Mouse (Mus musculus) cerebellum, postnatal 10 days (tissue): ENCODE data around the gene Als2cr12.
"Not testable (repeated sequence)": the region's sequence is repeated elsewhere in the genome, so short reads cannot be mapped to it uniquely, and the experiment has no call there.

ENCODE experiments used
- DNase-seq, 2 experiments: peaks; one replicate each; pipeline ENCODE4 v3.0.0; 2021; ENCODE audit warnings: mixed read lengths in 2 of 2

Gene Als2cr12

GRCm38 (mm10) chr1:58695810-58696209 lies at the start of gene Als2cr12:
Gene Als2cr12, minus strand, starts transcription at chr1:58695989.
- DNase-seq = not testable (repeated sequence)

GRCm38 (mm10) chr1:58744645-58745044 lies 48.9 kb upstream of the Als2cr12 start:
- no peak for DNase-seq

- DNase-seq = no peak
Observed at GRCm38 (mm10) chr1:58743252-58743651, 47.5 kb upstream of the Als2cr12 start.

- DNase-seq = no peak
Observed at GRCm38 (mm10) chr1:58742571-58743021, 46.8 kb upstream of the Als2cr12 start.

GRCm38 (mm10) chr1:58739529-58739928 lies 43.7 kb upstream of the Als2cr12 start:
- DNase-seq = peak; percentile 68 to 73

- peak in 1 of 2 experiments; percentile 14 for DNase-seq
Observed at GRCm38 (mm10) chr1:58736968-58737367, 41.2 kb upstream of the Als2cr12 start.

- no peak for DNase-seq
Observed at GRCm38 (mm10) chr1:58735962-58736361, 40.2 kb upstream of the Als2cr12 start.

GRCm38 (mm10) chr1:58734043-58734920 lies 38.5 kb upstream of the Als2cr12 start:
- no peak for DNase-seq

- DNase-seq = no peak
Observed at GRCm38 (mm10) chr1:58733636-58734035, 37.8 kb upstream of the Als2cr12 start.

- DNase-seq = no peak
Observed at GRCm38 (mm10) chr1:58728590-58728868, 32.7 kb upstream of the Als2cr12 start.

- peak; percentile 89 to 91 for DNase-seq
Observed at GRCm38 (mm10) chr1:58727747-58728589, 32.2 kb upstream of the Als2cr12 start.

GRCm38 (mm10) chr1:58727019-58727746 lies 31.4 kb upstream of the Als2cr12 start:
- no peak for DNase-seq

- DNase-seq = no peak
Observed at GRCm38 (mm10) chr1:58725767-58726166, 30.0 kb upstream of the Als2cr12 start.

- DNase-seq = no peak
Observed at GRCm38 (mm10) chr1:58725095-58725494, 29.3 kb upstream of the Als2cr12 start.

- DNase-seq = no peak
Observed at GRCm38 (mm10) chr1:58724533-58724932, 28.7 kb upstream of the Als2cr12 start.

- peak in 1 of 2 experiments; percentile 30 for DNase-seq
Observed at GRCm38 (mm10) chr1:58723809-58724405, 28.1 kb upstream of the Als2cr12 start.

- DNase-seq = no peak
Observed at GRCm38 (mm10) chr1:58723062-58723808, 27.4 kb upstream of the Als2cr12 start.

- no peak for DNase-seq
Observed at GRCm38 (mm10) chr1:58722115-58722938, 26.5 kb upstream of the Als2cr12 start.

- DNase-seq = no peak
Observed at GRCm38 (mm10) chr1:58720988-58721387, 25.2 kb upstream of the Als2cr12 start.

- DNase-seq = no peak
Observed at GRCm38 (mm10) chr1:58720090-58720489, 24.3 kb upstream of the Als2cr12 start.
